Mouse (Mus musculus) olfactory bulb, adult 2 months (tissue): Measurements from ENCODE around the gene Pxmp4.

ENCODE experiments used
- CTCF ChIP-seq: fragments of 200-500 bp; IDR thresholded peaks from 2 replicates; pipeline ENCODE4 v1.5.1; 2012; ENCODE audit warnings: low read depth, mild to moderate bottlenecking, low read length, moderate library complexity; ENCODE audit not compliant: insufficient read depth
- POLR2A ChIP-seq: fragments of 200-500 bp; IDR thresholded peaks from 2 replicates; pipeline ENCODE4 v1.6.1; 2012; ENCODE audit warnings: mild to moderate bottlenecking, low read depth, low read length, moderate library complexity; ENCODE audit not compliant: insufficient read depth

- TF ChIP-seq CTCF: no peak
- TF ChIP-seq POLR2A: no peak
Observed at GRCm38 (mm10) chr2:154583906-154584872, 19.3 kb downstream of the Pxmp4 start.
